Mouse (Mus musculus): Measurements from ENCODE around the gene Ncor2.
A peak's percentile ranks its signal among the peaks of the same experiment; 100 is the strongest.

DNA sequence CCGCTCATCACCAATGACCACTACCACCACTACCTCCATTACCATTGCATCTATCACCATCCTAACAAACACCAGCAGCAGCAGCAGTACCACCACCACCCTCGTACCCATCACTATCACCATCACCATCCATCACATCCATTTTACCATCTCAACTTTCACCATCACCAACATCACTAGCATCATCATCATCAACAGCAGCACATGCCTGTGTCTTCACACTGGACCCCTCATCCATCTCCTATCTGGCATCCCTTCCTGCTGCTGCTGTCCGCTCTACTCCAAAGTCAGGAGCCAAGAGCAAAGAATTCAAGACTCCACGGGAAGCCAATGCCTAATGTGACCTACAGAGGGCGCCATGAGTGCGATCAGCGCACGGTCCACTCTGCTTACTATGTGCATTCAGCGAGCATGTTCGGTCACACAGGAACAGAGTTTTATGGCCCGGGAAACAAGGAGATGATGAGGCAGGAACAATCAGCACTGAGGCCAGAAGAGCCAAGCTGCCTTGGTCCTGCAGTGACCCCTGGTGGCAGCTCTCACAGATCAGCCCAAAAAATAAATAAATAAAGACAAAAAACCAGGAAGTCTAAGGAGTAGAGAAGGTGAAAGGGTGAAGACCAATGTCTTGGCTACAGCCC, 71.9 kb downstream of the Ncor2 start:
- TF ChIP-seq CTCF (IDR thresholded peaks at IDR 0.05; ENCODE audit: low read depth, low read length) (peak; percentile 79), POLR2A (IDR thresholded peaks at IDR 0.05; ENCODE audit: extremely low read depth, insufficient read depth, low read length) (no peak)
